Mouse (Mus musculus) embryo, embryonic 10 days (tissue): Measurements from ENCODE around the gene Prkg1.

Experiments
- DNase-seq: peaks from one replicate; pipeline ENCODE4 v3.0.0-alpha.2; 2015; ENCODE audit warnings: low spot score

The Prkg1 gene

DNA sequence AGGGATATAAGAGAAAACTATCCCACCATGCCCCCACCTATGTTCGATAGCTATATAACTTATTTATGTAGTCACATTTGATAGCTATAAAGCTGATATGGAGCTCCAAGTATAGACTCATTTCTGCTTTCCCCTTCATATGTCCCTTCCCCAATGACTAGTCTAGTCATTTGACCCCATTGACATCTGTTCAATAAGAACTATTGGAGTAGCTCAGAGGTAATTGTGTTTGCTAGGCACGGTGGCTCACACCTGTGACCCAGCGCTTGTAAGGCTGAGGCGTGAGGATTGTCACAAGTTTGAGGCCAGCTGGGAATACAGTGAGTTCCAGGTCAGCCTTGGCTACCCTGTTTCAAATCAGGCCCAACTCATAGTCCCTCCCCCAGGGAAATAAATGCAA, 921.2 kb downstream of the Prkg1 start:
- DNase-seq = no peak

DNA sequence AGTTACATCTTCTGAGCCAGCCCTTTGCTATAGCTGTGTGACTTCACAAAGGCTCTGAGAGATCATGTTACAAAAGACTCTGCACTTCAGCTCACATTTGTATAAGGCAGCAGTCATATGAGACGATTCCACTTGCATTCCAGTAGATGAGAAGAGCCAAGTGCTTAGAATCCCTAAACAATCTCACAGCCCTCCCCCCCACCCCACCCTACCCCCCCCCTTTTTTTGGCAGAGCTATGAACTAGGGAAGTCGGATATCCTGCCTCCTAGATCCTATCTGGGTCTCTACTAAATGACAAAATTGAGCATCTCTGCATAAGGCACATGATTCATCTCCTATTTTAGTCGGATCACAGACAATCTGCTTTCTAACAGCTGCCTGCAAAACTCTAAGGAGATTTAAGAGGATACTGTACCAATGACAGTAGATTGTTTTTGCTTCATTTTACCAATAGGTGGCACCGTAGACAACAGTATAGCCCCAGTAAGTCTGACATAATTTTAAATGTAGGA, 921.7 kb downstream of the Prkg1 start:
- DNase-seq = peak; percentile 67

DNA sequence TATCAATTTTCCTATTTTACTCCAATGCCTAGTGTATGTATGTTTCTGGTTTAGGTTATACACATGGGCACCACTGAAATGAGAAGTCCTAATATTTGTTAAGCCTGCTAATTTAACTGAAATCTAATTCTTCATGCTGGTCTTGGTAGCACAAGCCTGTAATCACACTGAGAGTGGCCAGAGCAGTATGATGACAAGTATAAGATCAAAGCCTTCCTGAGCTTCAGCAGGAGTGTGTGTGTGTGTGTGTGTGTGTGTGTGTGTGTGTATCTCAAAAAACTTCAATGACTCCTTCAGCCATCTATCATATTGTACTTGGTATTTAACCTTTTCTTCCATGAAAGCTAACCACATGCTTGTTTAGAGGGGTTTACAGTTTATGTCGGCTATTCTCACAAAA, 922.2 kb downstream of the Prkg1 start:
- DNase-seq = no peak

DNA sequence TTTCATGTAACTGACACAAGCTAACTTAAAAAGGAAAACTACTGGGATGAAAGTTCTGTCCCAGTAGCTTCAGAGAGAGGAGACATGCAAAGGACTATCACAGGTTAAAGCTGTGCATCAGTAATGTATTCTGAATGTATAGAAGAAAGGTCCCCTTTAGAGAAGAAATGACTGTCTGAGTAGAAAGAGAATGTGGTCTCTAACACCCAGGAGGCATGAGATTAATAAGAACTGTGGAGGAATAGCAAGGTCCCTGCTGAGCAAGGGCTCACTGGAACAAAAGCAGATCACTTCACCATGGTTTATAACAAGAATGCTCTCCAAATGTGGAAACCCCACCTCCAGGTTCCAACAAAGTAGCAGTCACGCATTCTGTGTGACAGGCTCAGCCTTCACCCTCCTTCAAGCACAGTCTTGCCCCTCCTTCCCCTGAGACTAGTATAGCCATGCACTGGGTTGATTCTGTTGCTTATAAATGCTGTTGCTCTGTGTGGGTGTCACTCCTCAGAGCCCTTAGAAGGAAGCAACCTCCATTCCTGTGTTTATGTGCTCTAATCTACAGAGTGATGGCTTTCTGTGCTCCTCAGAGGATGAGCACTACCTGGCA, 931.7 kb downstream of the Prkg1 start:
- DNase-seq = no peak

DNA sequence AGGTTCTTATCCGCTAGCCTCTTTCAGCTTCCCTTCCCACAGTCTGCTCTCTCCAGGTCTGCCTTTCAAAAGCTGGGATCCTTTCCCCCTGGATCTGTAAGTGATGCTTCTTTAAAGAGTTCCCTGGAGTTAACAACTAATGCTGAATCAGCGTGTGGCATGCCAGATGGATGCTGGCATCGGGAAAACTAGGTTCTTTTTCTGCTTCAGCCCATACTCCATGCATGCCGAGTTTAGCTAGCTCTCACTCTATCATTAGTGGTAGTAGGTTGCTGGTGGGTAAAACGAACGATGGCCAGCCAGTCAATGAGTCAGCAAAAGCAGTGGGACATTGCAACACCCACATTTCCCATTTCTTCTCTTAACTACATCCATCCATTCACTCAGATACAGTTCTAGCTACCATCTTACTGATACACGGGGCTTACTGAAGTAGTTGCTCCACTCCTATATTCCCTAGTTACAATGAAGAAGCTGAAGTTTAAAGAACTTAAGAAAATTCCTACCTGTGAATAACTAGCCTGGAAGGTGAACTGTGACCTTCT, 935.5 kb downstream of the Prkg1 start:
- no peak for DNase-seq

DNA sequence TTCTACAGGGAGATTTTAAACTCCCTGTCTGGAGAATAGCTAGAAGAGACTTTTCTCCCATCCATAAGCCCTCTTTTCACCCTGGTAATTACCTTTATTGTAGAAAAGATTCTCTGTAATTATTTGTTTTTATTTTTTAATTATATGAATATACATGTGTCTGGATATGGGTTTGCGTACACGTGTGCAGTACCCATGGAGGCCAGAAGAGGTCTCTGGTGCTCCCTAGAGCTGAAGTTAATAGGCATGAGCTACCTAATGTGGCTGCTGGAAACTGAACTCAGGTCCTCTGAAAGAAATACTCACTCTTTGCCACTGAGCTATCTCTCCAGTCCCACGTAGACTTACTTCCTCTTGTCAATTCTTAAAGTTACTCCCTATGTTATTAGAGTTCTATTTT, 937.0 kb downstream of the Prkg1 start:
- DNase-seq = no peak

DNA sequence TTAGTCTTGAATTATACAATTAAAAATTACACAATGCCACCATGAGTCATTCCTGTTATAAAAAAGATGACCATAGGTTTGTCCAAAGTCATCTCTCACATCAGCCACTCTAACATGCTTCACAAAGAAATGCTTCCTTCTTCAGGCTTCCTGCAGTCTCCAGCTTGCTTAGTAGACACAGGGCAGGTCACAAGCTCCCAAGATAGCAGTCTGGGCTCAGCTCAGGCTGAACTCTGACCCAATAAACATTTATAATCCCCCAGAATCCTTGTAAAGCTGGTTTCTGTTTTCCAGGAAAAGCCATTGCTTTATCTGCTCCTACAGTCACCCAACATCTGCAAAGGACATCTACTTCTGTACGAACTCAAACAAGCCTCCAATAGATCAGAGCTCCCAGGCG, 938.7 kb downstream of the Prkg1 start:
- peak; percentile 14 for DNase-seq

DNA sequence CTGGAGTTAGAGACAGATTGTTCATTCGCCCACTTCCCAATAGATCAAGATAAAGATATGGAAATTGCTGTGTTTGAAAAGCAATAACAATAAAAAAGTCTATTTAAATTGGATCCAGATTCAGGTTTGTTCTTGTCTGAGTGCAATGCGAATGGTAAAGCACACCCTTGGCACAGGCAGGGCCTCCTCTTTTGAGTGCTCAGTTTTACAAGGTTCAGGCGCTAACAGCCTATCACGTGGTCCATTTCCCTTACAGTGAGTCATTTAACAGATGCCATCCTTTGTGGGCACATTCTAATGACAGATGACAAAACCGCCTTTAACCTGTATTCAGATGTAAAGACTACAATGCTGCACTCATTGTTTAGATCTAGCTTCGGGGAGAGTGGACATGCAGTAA, 949.2 kb downstream of the Prkg1 start:
- DNase-seq = no peak

DNA sequence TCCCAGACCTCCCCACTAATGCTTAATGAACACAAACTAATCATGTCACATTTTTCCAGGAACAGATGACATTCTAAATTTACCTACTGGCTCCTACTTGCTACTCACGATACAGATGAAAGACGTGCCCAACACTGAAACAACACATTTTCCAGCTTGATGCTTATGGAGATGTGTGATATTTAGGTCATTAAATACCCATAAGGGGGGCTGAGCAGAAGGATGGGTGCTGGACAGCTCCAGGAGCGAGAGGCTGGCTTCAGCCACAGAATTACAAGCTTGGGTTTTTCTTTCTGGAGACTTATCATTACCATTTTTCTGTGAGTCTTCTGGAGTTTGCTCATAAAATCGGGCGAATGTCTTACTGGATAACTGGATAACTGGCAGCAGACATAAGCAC, 958.6 kb downstream of the Prkg1 start:
- no peak for DNase-seq

DNA sequence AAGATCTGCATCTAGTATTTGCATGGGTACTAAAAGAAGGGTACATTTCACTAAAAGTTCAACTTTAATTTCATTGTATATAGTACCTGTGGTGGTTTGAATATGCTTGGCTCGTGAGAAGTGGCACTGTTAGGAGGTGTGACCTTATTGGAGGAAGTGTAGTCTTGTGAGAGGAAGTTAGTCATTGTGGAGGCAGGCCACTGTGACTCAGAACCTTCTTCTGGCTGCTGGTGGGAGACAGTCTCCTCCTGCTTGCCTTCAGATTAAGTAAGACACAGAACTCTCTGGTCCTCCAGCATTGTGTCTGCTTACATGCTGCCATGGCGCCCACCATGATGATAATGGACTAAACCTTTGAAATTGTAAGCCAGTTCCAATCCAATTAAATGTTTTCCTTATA, 984.0 kb downstream of the Prkg1 start:
- DNase-seq = no peak

DNA sequence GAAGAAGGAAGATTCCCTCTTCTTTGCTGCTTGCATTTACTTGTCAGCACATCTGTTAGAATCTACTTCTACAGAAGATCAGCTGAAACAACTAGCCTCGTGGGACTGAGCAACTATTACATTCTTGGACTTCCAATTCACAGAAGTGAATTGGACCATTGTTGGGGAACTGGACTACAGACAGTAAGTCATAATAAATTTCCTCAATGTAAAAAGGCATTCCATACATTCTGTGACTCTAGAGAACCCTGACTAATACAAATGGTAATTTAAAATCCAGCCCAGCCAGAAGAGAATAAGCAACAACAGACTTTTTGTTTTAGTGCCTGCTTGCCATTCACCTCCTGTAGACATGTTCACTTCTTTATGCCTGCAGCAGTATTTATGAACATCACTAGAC, 996.5 kb downstream of the Prkg1 start:
- no peak for DNase-seq

DNA sequence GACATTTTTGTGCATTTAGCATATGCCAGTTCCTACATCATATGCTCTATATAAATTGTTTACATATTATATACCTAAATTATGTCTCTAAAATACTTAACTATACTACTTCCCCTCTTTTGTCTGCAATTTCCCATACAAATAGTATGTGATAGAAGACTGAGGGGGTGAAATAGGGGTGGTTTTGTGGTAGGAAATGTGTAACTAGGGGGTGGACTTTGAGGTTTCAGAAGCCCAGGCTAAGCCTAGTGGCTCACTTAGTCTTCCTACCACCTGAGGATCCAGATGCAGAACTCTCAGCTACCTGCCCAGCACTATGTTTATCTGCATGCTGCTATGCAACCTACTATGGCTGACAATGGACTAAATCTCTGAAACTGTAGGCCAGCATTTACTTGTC, 1020.4 kb downstream of the Prkg1 start:
- no peak for DNase-seq

DNA sequence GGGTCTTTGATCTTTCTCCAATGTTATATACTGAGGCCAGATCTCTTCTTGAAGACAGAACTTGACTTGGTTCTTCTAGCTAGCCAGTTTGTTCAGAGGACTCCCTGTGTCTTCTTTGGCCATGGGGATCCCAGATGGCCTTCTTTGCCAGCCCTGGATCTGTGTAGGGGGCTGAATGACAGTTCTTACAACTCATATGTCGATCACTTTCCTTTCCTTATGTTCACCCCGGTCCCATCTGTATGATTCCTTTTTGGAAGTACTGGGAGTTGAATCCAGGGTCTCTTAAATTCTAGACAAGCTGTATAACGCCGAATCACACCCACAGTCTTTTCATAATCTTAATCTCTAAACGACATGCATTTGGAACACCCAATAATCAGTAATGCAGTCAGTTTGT, 1065.7 kb downstream of the Prkg1 start:
- no peak for DNase-seq

DNA sequence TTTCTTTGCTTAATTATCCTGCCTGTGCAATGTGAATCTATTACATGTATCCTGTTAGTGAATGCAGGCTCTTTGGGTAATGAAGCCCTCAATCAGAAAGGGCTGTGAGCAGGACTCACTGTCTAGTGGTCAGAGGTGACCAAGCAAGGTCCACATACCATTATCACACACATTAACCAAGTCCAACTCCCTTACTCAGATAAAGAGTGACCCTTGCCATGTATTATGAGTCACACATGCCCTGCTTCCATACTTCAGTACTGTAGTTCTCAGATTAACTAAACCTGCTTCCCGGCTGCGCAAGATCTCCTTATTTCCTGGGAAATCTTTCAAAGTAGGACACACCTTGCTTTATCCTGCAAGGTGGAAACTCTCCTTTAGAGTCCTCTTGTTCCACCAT, 1073.6 kb downstream of the Prkg1 start:
- no peak for DNase-seq

DNA sequence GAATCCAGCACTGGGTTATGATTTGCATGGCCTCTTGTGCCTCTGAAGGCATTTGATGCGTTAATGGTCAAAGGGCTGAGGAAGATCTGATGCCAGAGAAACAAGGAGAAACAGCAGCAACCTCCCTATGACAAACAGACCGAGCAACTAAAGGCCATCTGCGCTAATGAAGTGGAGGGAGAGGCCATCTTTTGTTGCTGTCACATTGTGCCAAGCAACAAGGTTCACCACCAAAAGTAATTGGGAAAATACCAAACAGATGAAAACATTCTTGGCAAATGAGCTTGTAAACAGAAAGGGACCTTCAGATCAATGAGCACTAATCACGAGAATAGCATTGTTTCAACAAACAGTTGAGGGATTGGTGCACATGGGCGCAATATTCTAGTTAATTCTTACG, 1074.1 kb downstream of the Prkg1 start:
- no peak for DNase-seq

DNA sequence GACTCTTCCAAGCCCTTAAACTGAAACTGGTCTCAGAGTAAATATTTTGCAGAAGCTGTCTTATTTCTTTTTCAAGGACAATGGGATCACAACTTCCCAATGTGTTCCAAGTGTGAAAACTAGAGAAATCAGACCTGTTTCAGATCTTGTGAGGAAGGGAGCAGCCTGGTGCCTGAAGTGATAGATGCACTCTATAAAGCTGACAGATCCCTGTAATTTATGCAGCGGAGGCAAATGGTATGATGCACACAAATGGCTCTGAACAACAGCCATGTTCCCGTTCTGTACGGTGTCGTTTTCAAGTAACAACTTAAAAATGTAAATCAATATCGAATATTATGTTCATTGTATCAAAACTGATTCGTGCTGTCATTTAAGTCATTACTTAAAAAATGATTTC, 1076.9 kb downstream of the Prkg1 start:
- DNase-seq = no peak

DNA sequence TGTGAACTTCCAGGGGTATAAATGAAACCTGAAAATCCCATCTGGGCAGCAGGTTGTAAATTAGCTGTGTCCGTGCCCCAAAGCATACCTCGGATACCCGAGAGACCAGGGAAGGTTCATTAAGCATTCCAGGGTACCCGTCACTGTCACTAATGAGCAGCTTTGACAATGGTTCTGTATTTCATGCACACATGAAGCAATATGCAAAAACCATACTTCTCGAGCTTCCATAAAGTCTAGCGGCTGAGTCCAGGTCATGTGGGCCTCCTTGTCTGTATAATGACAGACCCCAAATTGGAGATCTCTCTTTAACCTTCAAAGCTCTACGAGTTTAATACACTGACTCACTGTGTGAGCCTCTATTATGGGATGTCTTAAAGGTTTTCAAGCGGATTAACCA, 1088.5 kb downstream of the Prkg1 start:
- no peak for DNase-seq

DNA sequence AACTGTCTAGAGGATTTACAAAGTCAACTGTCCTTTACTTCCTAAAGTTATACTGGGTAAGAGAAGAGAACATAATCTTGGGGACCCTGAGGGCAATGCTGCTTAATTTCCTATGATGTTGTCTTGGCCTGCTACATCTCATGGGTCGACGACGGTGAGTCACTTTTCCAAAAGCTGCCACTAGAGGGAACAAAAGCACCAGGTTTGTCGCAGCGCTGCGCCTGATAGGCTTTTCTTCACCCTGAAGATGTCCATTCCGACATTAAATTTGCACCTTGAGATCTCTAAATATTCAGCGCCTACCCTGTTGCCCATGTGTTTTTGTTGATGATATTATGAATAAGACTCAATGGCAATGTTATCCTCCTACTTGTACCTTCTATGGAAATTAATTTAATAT, 1100.6 kb downstream of the Prkg1 start:
- DNase-seq = peak; percentile 85

DNA sequence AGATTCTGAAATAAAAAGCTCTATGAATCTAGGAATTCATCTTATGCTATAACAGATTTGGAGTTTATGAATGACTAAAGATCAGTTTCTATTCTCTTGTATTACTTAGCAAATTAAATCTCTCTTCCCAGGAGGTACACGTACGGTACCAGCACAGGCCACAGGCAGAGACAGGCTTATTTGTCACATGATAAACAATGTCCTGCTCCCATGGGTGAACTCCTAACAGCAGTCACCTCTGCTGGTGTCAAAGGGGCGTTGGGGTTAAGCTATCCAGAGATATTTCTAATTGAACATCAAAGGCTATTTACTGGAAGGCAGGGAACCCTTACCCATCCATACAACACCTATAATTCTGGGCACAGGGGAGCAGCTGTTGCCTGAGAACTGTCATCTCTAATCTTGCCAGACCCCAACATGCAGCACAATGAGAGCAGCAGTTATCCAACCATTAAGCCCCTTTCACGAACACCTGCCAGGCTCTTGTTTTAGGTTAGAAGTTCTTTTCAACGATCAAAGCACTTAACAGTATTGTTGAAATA, 1122.1 kb downstream of the Prkg1 start:
- DNase-seq = no peak

DNA sequence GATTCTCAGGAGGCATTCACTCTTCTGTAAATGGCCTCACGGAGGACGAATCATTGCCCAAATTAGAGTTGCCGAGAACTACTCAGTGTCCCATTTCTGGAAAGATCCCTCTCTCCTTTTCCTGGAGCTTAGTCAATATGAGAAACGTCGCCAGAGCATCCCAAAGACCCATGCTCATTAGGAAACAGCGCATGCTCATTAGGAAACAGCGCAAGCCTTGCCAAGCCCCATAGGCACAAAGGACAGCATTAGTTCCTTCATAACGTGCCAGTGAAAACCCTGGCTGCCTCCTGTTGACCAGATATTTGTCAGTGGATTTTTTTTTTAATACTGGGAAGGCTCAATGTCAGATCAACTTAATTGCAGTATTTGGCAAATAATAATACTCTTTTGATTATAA, 1127.4 kb downstream of the Prkg1 start:
- DNase-seq = no peak

DNA sequence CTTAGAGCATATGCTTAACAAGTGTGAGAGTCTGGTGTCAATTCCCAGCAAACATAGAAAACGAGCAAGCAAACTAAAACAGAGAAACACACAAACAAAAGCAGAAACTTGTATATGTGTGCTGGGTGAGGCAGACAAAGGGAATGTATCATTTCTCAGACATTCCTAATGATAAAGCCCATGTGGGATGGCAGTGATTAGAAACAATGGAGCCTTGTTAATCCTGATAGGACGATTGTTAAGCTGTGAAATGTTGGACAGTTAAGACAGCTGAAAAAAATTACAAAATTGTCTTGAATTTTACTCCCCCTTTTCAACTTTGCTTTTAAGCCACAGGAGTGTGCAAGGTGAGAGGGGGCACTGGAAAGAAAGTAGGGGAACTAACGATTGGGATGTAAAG, 1133.8 kb downstream of the Prkg1 start:
- no peak for DNase-seq

DNA sequence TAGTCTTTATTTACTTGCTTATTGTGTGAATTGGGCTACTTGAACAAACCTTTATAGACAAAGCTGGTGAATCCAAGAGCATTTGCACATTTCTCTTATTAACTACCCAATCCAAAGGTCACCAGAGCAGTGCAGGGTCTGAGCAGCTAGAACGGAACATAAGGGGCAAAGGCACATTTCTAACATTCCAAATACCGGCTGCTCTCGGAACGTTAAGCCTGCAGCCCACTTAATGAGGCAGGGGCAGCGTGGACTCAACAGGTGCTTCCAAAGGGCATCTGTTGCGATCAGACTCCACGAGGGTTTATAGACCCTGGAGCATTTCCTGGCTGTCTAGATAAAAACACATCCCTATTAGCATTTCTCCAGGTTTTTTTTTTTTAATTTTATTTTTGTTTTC, 1138.8 kb downstream of the Prkg1 start:
- peak; percentile 56 for DNase-seq

DNA sequence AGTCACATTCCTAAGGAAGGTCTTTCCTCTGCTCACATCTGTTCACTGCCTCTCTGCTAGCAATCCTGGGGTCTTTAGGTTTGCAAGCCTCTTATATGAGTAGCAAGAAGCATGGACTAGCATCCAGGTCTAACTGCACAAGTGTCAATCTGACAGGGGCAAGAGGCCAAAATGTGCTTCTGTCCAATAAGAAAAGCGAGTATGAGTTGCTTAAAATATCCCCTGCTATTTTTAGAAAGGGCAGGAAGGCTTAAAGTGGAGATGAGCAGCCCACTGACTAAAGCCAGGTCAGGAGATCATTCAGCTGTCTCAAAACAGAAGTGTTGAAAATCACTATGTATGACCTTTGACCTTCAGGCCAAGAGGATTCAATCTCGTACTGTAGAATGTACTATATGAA, 1139.4 kb downstream of the Prkg1 start:
- peak; percentile 27 for DNase-seq

DNA sequence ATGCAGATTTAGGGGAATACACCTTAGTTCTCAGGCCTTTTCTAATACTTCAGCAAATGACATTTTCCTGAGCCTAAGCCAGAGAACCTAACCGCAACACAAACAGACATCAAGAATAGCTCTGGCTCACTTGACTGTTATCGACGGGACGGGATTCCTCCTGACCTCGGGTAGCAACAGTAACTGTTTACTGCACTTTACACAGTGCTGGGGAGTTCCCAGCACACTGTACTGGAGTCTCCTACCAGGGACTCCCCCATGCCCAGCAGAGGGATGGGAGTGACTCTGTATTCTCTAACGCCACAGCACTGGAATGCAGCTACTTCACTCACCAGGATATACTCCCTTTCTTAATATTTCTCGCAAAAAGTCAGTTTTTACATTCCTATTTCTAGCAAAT, 1141.2 kb downstream of the Prkg1 start:
- DNase-seq = no peak
